Mouse (Mus musculus) cortical plate, adult 2 months (tissue): Measurements from ENCODE around the gene Zbtb38.

Experiments used
- CTCF ChIP-seq: fragments of 200-500 bp; IDR thresholded peaks from 2 replicates; pipeline ENCODE4 v1.5.1; 2011; ENCODE audit warnings: mild to moderate bottlenecking, control low read depth, low read length; ENCODE audit not compliant: insufficient read depth; ENCODE audit errors: extremely low read depth
- POLR2A ChIP-seq: fragments of 200-500 bp; IDR thresholded peaks from 2 replicates; pipeline ENCODE4 v1.6.1; 2011; ENCODE audit warnings: mild to moderate bottlenecking, low read length, control low read depth; ENCODE audit not compliant: insufficient read depth; ENCODE audit errors: extremely low read depth

DNA sequence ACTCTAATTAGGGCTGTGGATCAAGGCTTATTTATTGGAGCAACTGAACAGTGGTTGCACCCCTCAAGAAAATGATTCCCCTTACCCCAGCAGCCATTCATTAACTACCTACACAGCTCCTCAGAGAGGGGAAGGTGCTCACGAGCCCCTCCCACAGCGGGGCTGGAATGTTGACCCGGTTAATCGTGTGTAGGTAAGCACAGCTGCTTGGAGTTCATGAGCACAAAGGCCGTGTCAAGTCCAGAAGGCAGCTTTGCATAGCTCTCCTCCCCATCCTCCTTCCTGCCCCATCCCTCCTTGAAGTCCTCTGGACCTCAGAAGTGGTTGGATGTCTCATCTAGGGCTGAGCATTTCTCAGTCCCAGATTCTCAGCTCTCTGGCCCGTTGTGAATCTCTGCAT is 117.5 kb downstream of the Zbtb38 start:
- TF ChIP-seq POLR2A (no peak), CTCF (no peak)
